Mouse (Mus musculus) spleen, adult 2 months (tissue): Measurements from ENCODE around the gene Sgk1.

Source experiments
- CTCF ChIP-seq: fragments of 200-500 bp; IDR thresholded peaks from 2 replicates; pipeline ENCODE4 v1.5.1; 2011; ENCODE audit warnings: mild to moderate bottlenecking, inconsistent platforms; ENCODE audit not compliant: insufficient read depth, insufficient read length, insufficient replicate concordance; ENCODE audit errors: extremely low read depth
- POLR2A ChIP-seq: fragments of 200-500 bp; IDR thresholded peaks from 2 replicates; pipeline ENCODE4 v1.6.1; 2011; ENCODE audit warnings: low read depth, low read length, inconsistent platforms

GRCm38 (mm10) chr10:21932791-21933190 lies 50.8 kb downstream of the Sgk1 start:
- TF ChIP-seq POLR2A (no peak), CTCF (no peak)
